In genomic region chr16:96620402-96620801, GRCm38 (mm10) we compare ENCODE assay signal across 9 mouse cellular contexts.
A peak's percentile ranks its signal among the peaks of the same experiment; 100 is the strongest.
DNase-seq lines count a peak whose midpoint lies in the region; ATAC-seq and TF ChIP-seq lines count a peak whose summit lies in the region.
"Had no signal": no experiment of that assay in that cellular context is flagged by ENCODE, and none has a peak within 500 bp of the region (broad histone marks: within the 10 kb centered on the region; RNA-seq: fewer than 3 reads in every experiment).

No protein-coding gene starts in this region.

- no peak overlapping the region for H3K4me2 ChIP-seq in forebrain, embryonic 13.5 days
- H3K4me2 ChIP-seq in forebrain, embryonic 12.5 days = no peak overlapping the region
- H3K4me2 ChIP-seq: midbrain, embryonic 12.5 days had no signal

- peak overlapping the region; percentile 70 for H3K27ac ChIP-seq in forebrain, embryonic 13.5 days
- no peak overlapping the region for H3K27ac ChIP-seq in forebrain, embryonic 12.5 days
- H3K27ac ChIP-seq: midbrain, embryonic 12.5 days had no signal

- peak; percentile 94 for DNase-seq in brain, embryonic 14.5 days (ENCODE audit: low read depth)
- DNase-seq in gastrocnemius, postnatal 10 days = peak; percentile 58
- DNase-seq in left cerebral cortex, adult 18-20 months (ENCODE audit: low spot score in 2 of 2) = peak; percentile 50 to 57
- DNase-seq in thymus, postnatal 14 days = no peak
- DNase-seq in kidney, adult 11 months = no peak
- no peak for DNase-seq in adrenal gland, adult 18-20 months (ENCODE audit: low spot score in 2 of 2)

- peak; percentile 84 for ATAC-seq in forebrain, embryonic 13.5 days
- ATAC-seq in forebrain, embryonic 12.5 days (ENCODE audit: low FRiP score) = no peak

- no peaks in the 10 kb centered on the region for H3K36me3 ChIP-seq in forebrain, embryonic 13.5 days (ENCODE audit: poor library complexity, severe bottlenecking)
- no peaks in the 10 kb centered on the region for H3K36me3 ChIP-seq in forebrain, embryonic 12.5 days (replicated peaks)
- H3K36me3 ChIP-seq: midbrain, embryonic 12.5 days had no signal

- H3K9ac ChIP-seq in forebrain, embryonic 13.5 days = no peak overlapping the region
- H3K9ac ChIP-seq in forebrain, embryonic 12.5 days = no peak overlapping the region
- H3K9ac ChIP-seq: midbrain, embryonic 12.5 days had no signal

- no peaks in the 10 kb centered on the region for H3K27me3 ChIP-seq in forebrain, embryonic 13.5 days
- no peaks in the 10 kb centered on the region for H3K27me3 ChIP-seq in forebrain, embryonic 12.5 days
- H3K27me3 ChIP-seq: midbrain, embryonic 12.5 days had no signal

- peaks cover 39% of the 10 kb centered on the region for H3K4me1 ChIP-seq in forebrain, embryonic 13.5 days
- peaks cover 7% of the 10 kb centered on the region for H3K4me1 ChIP-seq in forebrain, embryonic 12.5 days

- TF ChIP-seq POLR2A in brain, embryonic 14.5 days (IDR thresholded peaks at IDR 0.05; ENCODE audit: borderline replicate concordance, extremely low read depth, insufficient read depth, insufficient read length, poor library complexity, severe bottlenecking) = no peak

- WGBS in forebrain, embryonic 13.5 days = 66% methylated on average over 5 of the region's 5 CpGs
- 82% methylated on average over 5 of the region's 5 CpGs for WGBS in forebrain, embryonic 12.5 days

- H3K4me3 ChIP-seq in forebrain, embryonic 13.5 days = no peak overlapping the region
- no peak overlapping the region for H3K4me3 ChIP-seq in forebrain, embryonic 12.5 days (replicated peaks)
- H3K4me3 ChIP-seq: midbrain, embryonic 12.5 days had no signal

- TF ChIP-seq CTCF in brain, embryonic 14.5 days (IDR thresholded peaks at IDR 0.05; ENCODE audit: borderline replicate concordance, extremely low read depth, insufficient read depth, insufficient read length) = no peak

- H3K9me3 ChIP-seq in forebrain, embryonic 13.5 days (replicated peaks) = no peaks in the 10 kb centered on the region
- no peaks in the 10 kb centered on the region for H3K9me3 ChIP-seq in forebrain, embryonic 12.5 days
- H3K9me3 ChIP-seq: midbrain, embryonic 12.5 days had no signal

Comparison
In these comparisons a context has a peak if more than half of its experiments do, and no peak if none do; other contexts are left out.
1. DNase-seq: peak in brain, embryonic 14.5 days (single experiment), gastrocnemius, postnatal 10 days (single experiment) and left cerebral cortex, adult 18-20 months (2 of 2); none in thymus, postnatal 14 days (single experiment), kidney, adult 11 months (single experiment) and adrenal gland, adult 18-20 months (0 of 2).